Mouse (Mus musculus): ENCODE results near the gene Itih1. TPM values are rescaled to one million over a fixed set of nuclear protein-coding genes. Genes with fewer than 3 reads are reported as not detected.

Itih1 gene
- not detected for total RNA-seq (2023)

GRCm38 (mm10) chr14:30943038-30943437, at the start of gene Itih1:
TSS of gene Itih1 (minus strand) at chr14:30943289.

GRCm38 (mm10) chr14:30951154-30951825, 8.2 kb upstream of the Itih1 start, which contains the start of gene Nek4:
TSS of gene Nek4 (plus strand) at chr14:30951377.

GRCm38 (mm10) chr14:30923375-30924105, 19.5 kb downstream of the Itih1 start, which contains the start of gene Itih3:
TSS of gene Itih3 (minus strand) at chr14:30923760.

GRCm38 (mm10) chr14:30886204-30886603, 56.9 kb downstream of the Itih1 start, which contains the start of gene Itih4:
TSS of gene Itih4 (plus strand) at chr14:30886476.

Other genes starting within 250 kb of the Itih1 start
- gene Sfmbt1, start 228.4 kb downstream of the Itih1 start, total RNA-seq (2023), result 12.5 TPM
- 14.9 TPM for gene Tmem110, start 117.7 kb downstream of the Itih1 start, total RNA-seq (2023)
- 2.5 TPM for gene Mustn1, start 64.1 kb downstream of the Itih1 start, total RNA-seq (2023)
- 0.26 TPM for gene Itih4, start 56.8 kb downstream of the Itih1 start, total RNA-seq (2023)
- 0.44 TPM for gene Itih3, start 19.5 kb downstream of the Itih1 start, total RNA-seq (2023)
- 3.9 TPM for gene Nek4, start 8.1 kb upstream of the Itih1 start, total RNA-seq (2023)
- gene Glt8d1, start 58.1 kb upstream of the Itih1 start, total RNA-seq (2023), result 6.5 TPM
- gene Spcs1, start 58.4 kb upstream of the Itih1 start, total RNA-seq (2023), result 73.7 TPM
- 80.7 TPM for gene Pbrm1, start 75.8 kb upstream of the Itih1 start, total RNA-seq (2023)
- gene Gnl3, start 75.9 kb upstream of the Itih1 start, total RNA-seq (2023), result 282 TPM
- 28.1 TPM for gene Smim4, start 185.7 kb upstream of the Itih1 start, total RNA-seq (2023)
- 0.50 TPM for gene Nt5dc2, start 187.8 kb upstream of the Itih1 start, total RNA-seq (2023)
- gene Stab1, start 225.4 kb upstream of the Itih1 start, total RNA-seq (2023), result 2.1 TPM